Comparison of ENCODE assay signal across 1 mouse cellular context in the genomic region with DNA sequence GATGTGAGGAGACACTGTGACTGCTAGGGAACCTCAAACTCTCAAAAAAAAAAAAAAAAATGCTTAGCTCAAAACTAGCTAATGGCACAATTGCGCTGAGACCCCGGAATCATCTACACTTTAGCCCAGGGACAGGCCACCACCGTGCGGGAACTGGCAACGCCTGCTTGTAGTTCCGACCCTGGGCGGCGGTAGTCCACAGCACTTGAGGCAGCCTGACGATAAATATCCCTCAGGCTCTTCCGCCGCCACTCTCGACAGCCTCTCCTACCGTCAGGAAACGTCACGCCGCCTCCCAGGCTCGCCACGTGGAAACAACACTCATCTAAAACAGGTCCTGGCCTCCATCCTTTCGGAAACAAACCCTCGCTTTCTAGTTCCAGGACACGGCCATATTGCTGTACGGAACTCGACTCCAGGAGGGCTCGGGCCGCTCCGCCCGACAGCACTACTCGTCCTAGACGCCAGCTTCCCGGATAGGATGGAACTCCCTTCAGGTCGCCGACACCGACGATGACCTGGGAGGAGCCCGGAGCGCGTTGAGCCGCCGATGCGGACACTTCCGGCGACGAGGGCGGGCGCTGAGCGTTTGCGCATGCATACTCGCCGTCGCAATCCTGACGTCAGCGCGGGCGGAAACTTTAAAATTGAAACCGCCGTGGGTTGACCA.
A peak's percentile ranks its signal among the peaks of the same experiment; 100 is the strongest.
TF ChIP-seq lines count a peak whose summit lies in the region.

A gene (minus strand): TSS at position 554 of the 670 bp plus-strand sequence.

TF ChIP-seq in CH12.LX, 34 proteins besides CTCF, POLR2A, EP300 and RAD21 (continued from another document):
- TF ChIP-seq ETS1 (conservative IDR thresholded peaks at IDR 0.05; ENCODE audit: low read depth, low read length) (peak; percentile 31; the same call in 1 of the 2 replicates), USF1 (IDR thresholded peaks at IDR 0.05; ENCODE audit: low read depth, low read length) (no peak), MAFK (IDR thresholded peaks at IDR 0.05; ENCODE audit: insufficient replicate concordance, low read length) (no peak), ZNF384 (IDR thresholded peaks at IDR 0.05; ENCODE audit: low read depth, low read length) (peak; percentile 85), NRF1 (IDR thresholded peaks at IDR 0.05; ENCODE audit: low read depth, low read length) (peak; percentile 80), JUND (conservative IDR thresholded peaks at IDR 0.05; ENCODE audit: low read depth, low read length) (no peak), HCFC1 (IDR thresholded peaks at IDR 0.05; ENCODE audit: low read depth, low read length) (peak; percentile 81), KAT2A (IDR thresholded peaks at IDR 0.05; ENCODE audit: insufficient replicate concordance, low read length) (peak; percentile 73; the same call in 1 of the 2 replicates), UBTF (IDR thresholded peaks at IDR 0.05; ENCODE audit: low read depth, low read length) (peak; percentile 57; the same call in 1 of the 2 replicates), ZKSCAN1 (IDR thresholded peaks at IDR 0.05; ENCODE audit: borderline replicate concordance, low read depth, low read length) (no peak), GABPA (IDR thresholded peaks at IDR 0.05; ENCODE audit: insufficient replicate concordance, low read depth, low read length) (0 out of 2 replicates have a peak, but pooled peaks have one; percentile 4), E2F4 (IDR thresholded peaks at IDR 0.05; ENCODE audit: insufficient replicate concordance, low read depth, low read length) (peak; percentile 89; the same call in 1 of the 2 replicates), USF2 (conservative IDR thresholded peaks at IDR 0.05; ENCODE audit: low read depth, low read length) (no peak), CHD2 (IDR thresholded peaks at IDR 0.05; ENCODE audit: low read length) (peak; percentile 3; the same call in 1 of the 2 replicates), MAX (IDR thresholded peaks at IDR 0.05; ENCODE audit: low read length) (peak; percentile 95), SMC3 (IDR thresholded peaks at IDR 0.05; ENCODE audit: low read depth, low read length) (peak; percentile 10; the same call in 1 of the 2 replicates), TBP (conservative IDR thresholded peaks at IDR 0.05; ENCODE audit: low read depth, low read length) (peak; percentile 12; the same call in 1 of the 2 replicates), PAX5 (IDR thresholded peaks at IDR 0.05; ENCODE audit: low read length) (no peak), BHLHE40 (IDR thresholded peaks at IDR 0.05; ENCODE audit: low read depth, low read length) (no peak), RCOR1 (conservative IDR thresholded peaks at IDR 0.05; ENCODE audit: low read depth, low read length) (no peak)
